28 mouse cellular contexts compared by ENCODE assay signal in genomic region chr2:14996036-14996435, GRCm38 (mm10). TPM values are rescaled to one million over a fixed set of nuclear protein-coding genes. Genes with fewer than 3 reads are reported as not detected.
DNase-seq lines count a peak whose midpoint lies in the region; ATAC-seq and TF ChIP-seq lines count a peak whose summit lies in the region.
"Had no signal": no experiment of that assay in that cellular context is flagged by ENCODE, and none has a peak within 500 bp of the region (broad histone marks: within the 10 kb centered on the region; RNA-seq: fewer than 3 reads in every experiment).

No protein-coding gene starts in this region.

- H3K9ac ChIP-seq in forebrain, postnatal 0 days: no peak overlapping the region
- no peak overlapping the region for H3K9ac ChIP-seq in forebrain, embryonic 12.5 days
- H3K9ac ChIP-seq in midbrain, postnatal 0 days (replicated peaks; ENCODE audit: low read length, poor library complexity, severe bottlenecking): no peak overlapping the region
- H3K9ac ChIP-seq in midbrain, embryonic 11.5 days (ENCODE audit: low read length): no peak overlapping the region
- H3K9ac ChIP-seq: embryonic facial prominence, embryonic 13.5 days; embryonic facial prominence, embryonic 15.5 days; forebrain, embryonic 13.5 days; forebrain, embryonic 15.5 days had no signal

- peaks cover 11% of the 10 kb centered on the region; the same call in 1 of the 2 replicates for H3K36me3 ChIP-seq in forebrain, postnatal 0 days (ENCODE audit: insufficient read depth)
- H3K36me3 ChIP-seq in forebrain, embryonic 12.5 days (replicated peaks): peaks cover 6% of the 10 kb centered on the region
- H3K36me3 ChIP-seq in midbrain, postnatal 0 days (ENCODE audit: insufficient read depth, low read length): peaks cover 6% of the 10 kb centered on the region; the same call in 1 of the 2 replicates
- H3K36me3 ChIP-seq in midbrain, embryonic 11.5 days (ENCODE audit: control insufficient read depth, insufficient read depth, low read length): no peaks in the 10 kb centered on the region; the same call in 1 of the 2 replicates

- H3K4me3 ChIP-seq in forebrain, postnatal 0 days (ENCODE audit: low read depth, low read length): no peak overlapping the region
- H3K4me3 ChIP-seq in forebrain, embryonic 12.5 days (replicated peaks): no peak overlapping the region
- H3K4me3 ChIP-seq in midbrain, postnatal 0 days (ENCODE audit: low read depth, low read length): no peak overlapping the region
- H3K4me3 ChIP-seq in midbrain, embryonic 11.5 days (ENCODE audit: low read depth, low read length): no peak overlapping the region
- H3K4me3 ChIP-seq: embryonic facial prominence, embryonic 13.5 days; embryonic facial prominence, embryonic 15.5 days; erythroblast, embryonic 14.5 days; forebrain, embryonic 10.5 days; forebrain, embryonic 13.5 days; forebrain, embryonic 15.5 days had no signal

- TF ChIP-seq CTCF in forebrain, postnatal 0 days (IDR thresholded peaks at IDR 0.05; ENCODE audit: low read depth): no peak
- no peak for TF ChIP-seq CTCF in midbrain, postnatal 0 days (IDR thresholded peaks at IDR 0.05)

- no peaks in the 10 kb centered on the region for H3K9me3 ChIP-seq in forebrain, postnatal 0 days (ENCODE audit: low read length)
- no peaks in the 10 kb centered on the region for H3K9me3 ChIP-seq in forebrain, embryonic 12.5 days
- no peaks in the 10 kb centered on the region for H3K9me3 ChIP-seq in midbrain, postnatal 0 days (ENCODE audit: low read length)
- no peaks in the 10 kb centered on the region for H3K9me3 ChIP-seq in midbrain, embryonic 11.5 days (ENCODE audit: control insufficient read depth, low read length)
- H3K9me3 ChIP-seq: embryonic facial prominence, embryonic 13.5 days; embryonic facial prominence, embryonic 15.5 days; forebrain, embryonic 10.5 days; forebrain, embryonic 13.5 days; forebrain, embryonic 15.5 days; G1E had no signal

- ATAC-seq in forebrain, postnatal 0 days: peak; percentile 79
- ATAC-seq in forebrain, embryonic 12.5 days (ENCODE audit: low FRiP score): no peak
- ATAC-seq in midbrain, postnatal 0 days (ENCODE audit: low FRiP score): no peak
- ATAC-seq in midbrain, embryonic 11.5 days (ENCODE audit: low FRiP score): no peak
- ATAC-seq: CD4-positive, CD25-positive, alpha-beta regulatory T cell, adult 4 months; forebrain, embryonic 13.5 days; forebrain, embryonic 15.5 days had no signal

- no peak overlapping the region for H3K4me2 ChIP-seq in forebrain, postnatal 0 days (ENCODE audit: low read depth)
- no peak overlapping the region for H3K4me2 ChIP-seq in forebrain, embryonic 12.5 days
- no peak overlapping the region for H3K4me2 ChIP-seq in midbrain, postnatal 0 days (ENCODE audit: low read depth, low read length, poor library complexity, severe bottlenecking)
- no peak overlapping the region for H3K4me2 ChIP-seq in midbrain, embryonic 11.5 days
- H3K4me2 ChIP-seq: embryonic facial prominence, embryonic 13.5 days; embryonic facial prominence, embryonic 15.5 days; forebrain, embryonic 13.5 days; forebrain, embryonic 15.5 days had no signal

- H3K4me1 ChIP-seq in forebrain, postnatal 0 days (ENCODE audit: insufficient read depth): no peaks in the 10 kb centered on the region
- no peaks in the 10 kb centered on the region for H3K4me1 ChIP-seq in forebrain, embryonic 12.5 days
- H3K4me1 ChIP-seq in midbrain, postnatal 0 days (ENCODE audit: insufficient read depth, low read length): no peaks in the 10 kb centered on the region
- no peaks in the 10 kb centered on the region for H3K4me1 ChIP-seq in midbrain, embryonic 11.5 days (ENCODE audit: control insufficient read depth, insufficient read depth, low read length)
- H3K4me1 ChIP-seq: embryonic facial prominence, embryonic 13.5 days; embryonic facial prominence, embryonic 15.5 days; forebrain, embryonic 10.5 days; forebrain, embryonic 13.5 days; forebrain, embryonic 15.5 days had no signal

- peak; percentile 13 for DNase-seq in forebrain, postnatal 0 days
- DNase-seq in layer of hippocampus, adult 9-11 months: peak; percentile 14
- DNase-seq in layer of hippocampus, adult 8-10 months (ENCODE audit: low spot score in 2 of 2): no peak
- DNase-seq in midbrain, postnatal 0 days (ENCODE audit: low spot score): peak; percentile 33
- DNase-seq in midbrain, embryonic 11.5 days (ENCODE audit: low spot score, missing footprints): no peak
- peak; percentile 51 for DNase-seq in brain, adult 2 months (ENCODE audit: low read depth, low spot score)
- DNase-seq in Muller cell, postnatal 12 days (ENCODE audit: inconsistent ontology term): no peak
- DNase-seq: adrenal gland, adult 2 months; adrenal gland, postnatal 10 days; adrenal gland, postnatal 25 days; B cell, adult 2 months; cerebellum, adult 11 months; cerebellum, adult 18-20 months; cerebellum, adult 8-10 months; cerebellum, adult 9-11 months; cerebellum, postnatal 14 days; cerebellum, postnatal 36 days; embryo, embryonic 11 days had no signal

- H3K27ac ChIP-seq in forebrain, postnatal 0 days (ENCODE audit: low read depth, low read length): no peak overlapping the region
- H3K27ac ChIP-seq in forebrain, embryonic 12.5 days: no peak overlapping the region
- H3K27ac ChIP-seq in midbrain, postnatal 0 days (ENCODE audit: low read depth, low read length): no peak overlapping the region
- H3K27ac ChIP-seq in midbrain, embryonic 11.5 days (ENCODE audit: low read depth, low read length): no peak overlapping the region
- H3K27ac ChIP-seq: embryonic facial prominence, embryonic 13.5 days; embryonic facial prominence, embryonic 15.5 days; forebrain, embryonic 10.5 days; forebrain, embryonic 13.5 days; forebrain, embryonic 15.5 days had no signal

- WGBS in forebrain, postnatal 0 days: 71% methylated on average over 4 of the region's 4 CpGs
- WGBS in forebrain, embryonic 12.5 days: 84% methylated on average over 4 of the region's 4 CpGs
- WGBS in midbrain, postnatal 0 days: 62% methylated on average over 4 of the region's 4 CpGs
- 84% methylated on average over 4 of the region's 4 CpGs for WGBS in midbrain, embryonic 11.5 days

- H3K27me3 ChIP-seq in forebrain, postnatal 0 days (ENCODE audit: insufficient read depth, low read length): no peaks in the 10 kb centered on the region
- no peaks in the 10 kb centered on the region for H3K27me3 ChIP-seq in forebrain, embryonic 12.5 days
- H3K27me3 ChIP-seq in midbrain, postnatal 0 days (ENCODE audit: insufficient read depth, low read length): no peaks in the 10 kb centered on the region
- H3K27me3 ChIP-seq in midbrain, embryonic 11.5 days (ENCODE audit: control insufficient read depth, insufficient read depth, low read length): no peaks in the 10 kb centered on the region
- H3K27me3 ChIP-seq: CH12.LX; embryonic facial prominence, embryonic 13.5 days; embryonic facial prominence, embryonic 15.5 days; forebrain, embryonic 13.5 days; forebrain, embryonic 15.5 days had no signal

RNA-seq across cellular contexts. Expression of gene Arl5b, which starts 53.2 kb away (rescaled TPM):
- 32.4 and 41.1 TPM in 2 replicates for total RNA-seq in forebrain, postnatal 0 days (2014; rRNA removed)
- 8.2 and 13.1 TPM in 2 replicates for polyA plus RNA-seq in forebrain, postnatal 0 days (2015; fragmentation: Nextera tagmentation; extraction: Ambion mirVana)
- 52.9 and 56.1 TPM in 2 replicates for polyA plus RNA-seq in forebrain, embryonic 12.5 days (2016; fragmentation: Nextera tagmentation; extraction: Ambion mirVana)
- 10 to 100 TPM; 24.2 to 30.3 (median 26.9) TPM for total RNA-seq in layer of hippocampus, adult 8-10 months (2022)
- 37.0 and 59.5 TPM in 2 replicates for total RNA-seq in midbrain, postnatal 0 days (2014; rRNA removed)
- polyA plus RNA-seq in midbrain, postnatal 0 days (2015; fragmentation: Nextera tagmentation; extraction: Ambion mirVana): 13.9 and 16.6 TPM in 2 replicates
- 61.7 and 67.2 TPM in 2 replicates for polyA plus RNA-seq in midbrain, embryonic 11.5 days (2014; fragmentation: Nextera tagmentation; extraction: Ambion mirVana)

RNA-seq across cellular contexts. Expression of gene Nsun6, which starts 58.8 kb away (rescaled TPM):
- total RNA-seq in forebrain, postnatal 0 days (2014; rRNA removed): 12.4 and 19.2 TPM in 2 replicates
- polyA plus RNA-seq in forebrain, postnatal 0 days (2015; fragmentation: Nextera tagmentation; extraction: Ambion mirVana): 12.4 and 13.7 TPM in 2 replicates
- 14.1 and 14.2 TPM in 2 replicates for polyA plus RNA-seq in forebrain, embryonic 12.5 days (2016; fragmentation: Nextera tagmentation; extraction: Ambion mirVana)
- total RNA-seq in layer of hippocampus, adult 8-10 months (2022): 1 to 10 TPM; 8.1 to 9.7 (median 9.0) TPM
- 7.5 and 13.9 TPM in 2 replicates for total RNA-seq in midbrain, postnatal 0 days (2014; rRNA removed)
- 16.0 and 16.2 TPM in 2 replicates for polyA plus RNA-seq in midbrain, postnatal 0 days (2015; fragmentation: Nextera tagmentation; extraction: Ambion mirVana)
- 11.4 and 12.2 TPM in 2 replicates for polyA plus RNA-seq in midbrain, embryonic 11.5 days (2014; fragmentation: Nextera tagmentation; extraction: Ambion mirVana)
- polyA plus RNA-seq: erythroblast, embryonic 14.5 days had no signal

Comparison
In these comparisons a context has a peak if more than half of its experiments do, and no peak if none do; other contexts are left out.
1. DNase-seq: peak in forebrain, postnatal 0 days (single experiment), layer of hippocampus, adult 9-11 months (single experiment), midbrain, postnatal 0 days (single experiment) and brain, adult 2 months (single experiment); none in layer of hippocampus, adult 8-10 months (0 of 2), midbrain, embryonic 11.5 days (single experiment) and Muller cell, postnatal 12 days (single experiment).